Mouse (Mus musculus) cerebellum, adult 9-10 months (tissue): ENCODE data around the gene Rpl34.
A peak's percentile ranks its signal among the peaks of the same experiment; 100 is the strongest.

Experiments
- DNase-seq: peaks from one replicate; pipeline ENCODE4 v3.0.0; 2022

Gene Rpl34

DNA sequence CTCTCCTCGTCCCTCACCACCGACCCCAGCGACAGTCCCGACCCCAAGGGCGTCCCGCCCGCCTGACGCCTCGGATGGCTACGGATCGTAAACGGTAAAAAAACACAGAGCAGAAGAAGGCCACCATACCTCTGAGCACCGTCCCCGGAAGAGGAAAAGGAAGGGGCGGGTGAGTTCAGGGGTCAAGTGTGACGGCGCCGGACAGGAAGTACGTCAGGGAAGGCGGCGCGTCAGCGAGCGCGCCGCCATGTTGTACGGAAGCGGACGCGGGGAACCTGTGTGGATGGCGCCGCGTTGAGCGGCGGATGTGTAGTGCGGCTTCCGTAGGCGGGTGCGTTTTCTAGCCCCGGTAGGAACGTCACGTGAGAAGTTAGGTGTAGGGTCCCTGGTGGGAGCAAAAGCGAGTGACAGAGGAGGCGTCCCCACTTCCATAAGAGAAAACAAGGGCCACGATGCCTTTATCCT lies at the start of gene Rpl34:
Gene Rpl34, minus strand, starts transcription at position 210 of the 465 bp plus-strand sequence.
- DNase-seq, result peak; percentile 94

DNA sequence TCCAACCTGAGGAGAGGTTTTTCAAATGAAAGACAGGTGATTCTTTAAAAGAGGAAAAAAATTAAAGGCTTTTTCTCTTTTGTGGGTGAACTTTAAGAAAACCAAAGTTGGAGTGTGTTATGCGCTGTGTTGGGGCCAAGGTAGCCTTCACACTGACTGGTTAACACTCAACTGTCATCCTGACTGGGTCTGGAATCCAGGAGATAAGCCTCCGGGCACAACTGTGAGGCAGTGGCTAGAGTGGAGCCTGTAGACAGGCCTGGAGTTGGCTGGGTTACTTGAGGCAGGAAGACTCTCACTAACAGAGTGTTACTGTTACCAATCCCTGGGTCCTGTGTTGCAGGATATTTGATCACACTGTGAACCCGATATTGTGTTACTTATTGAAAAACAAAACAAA lies 38.0 kb upstream of the Rpl34 start:
- no peak for DNase-seq

DNA sequence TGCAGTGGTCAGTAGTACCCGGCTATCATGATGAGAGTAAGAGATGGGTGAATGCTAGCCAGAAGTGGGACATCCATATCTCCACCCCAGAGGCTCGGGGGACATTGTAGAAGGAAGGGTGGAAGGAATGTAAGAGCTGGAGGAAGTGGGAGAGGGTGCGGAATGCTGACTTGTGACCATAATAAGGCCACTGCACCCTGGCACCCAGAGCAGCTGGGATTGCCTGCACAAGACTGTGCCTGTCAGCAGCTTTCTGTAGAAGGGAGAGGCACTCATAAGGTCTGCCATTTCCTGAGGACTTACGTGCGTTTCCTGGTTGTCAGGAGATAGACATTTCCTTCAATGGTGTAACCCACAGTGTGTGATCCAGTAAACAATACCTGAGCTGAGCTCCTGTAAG lies 33.9 kb upstream of the Rpl34 start:
- DNase-seq, result no peak

DNA sequence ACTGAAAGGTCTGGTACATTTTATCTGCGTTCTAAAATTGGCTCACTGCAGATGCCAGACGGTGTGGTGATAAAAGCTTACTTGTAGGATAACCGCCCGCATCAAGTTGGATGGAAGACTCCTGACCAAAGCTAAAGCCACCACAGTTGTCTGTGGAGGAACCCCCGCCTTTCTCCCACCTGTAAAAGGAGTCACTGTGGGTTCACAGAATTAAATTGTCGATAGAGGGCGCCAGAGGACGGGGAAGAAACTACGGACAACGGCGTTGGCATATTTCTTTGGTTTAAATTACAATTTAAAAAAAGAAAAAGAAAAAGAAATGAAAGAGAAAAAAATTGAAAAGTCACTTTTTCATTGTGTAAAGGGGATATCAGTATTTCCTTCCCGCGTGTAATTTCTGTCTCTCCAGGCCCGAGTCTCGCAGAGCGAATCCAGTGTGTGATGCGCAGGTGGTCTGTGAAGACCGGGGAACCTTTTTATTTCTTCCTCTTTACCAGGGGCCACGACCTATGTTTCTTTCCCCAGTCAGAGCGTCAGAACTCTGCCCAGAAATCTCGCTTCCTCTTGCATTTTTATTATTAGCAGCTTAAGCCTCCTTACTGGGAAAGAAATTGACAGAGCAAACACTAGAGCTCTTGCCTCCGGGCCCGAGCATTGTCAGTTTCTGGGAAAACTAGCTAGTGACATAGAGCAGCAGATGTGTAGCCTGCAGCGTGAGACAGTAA lies 30.7 kb upstream of the Rpl34 start:
- peak; percentile 28 for DNase-seq

DNA sequence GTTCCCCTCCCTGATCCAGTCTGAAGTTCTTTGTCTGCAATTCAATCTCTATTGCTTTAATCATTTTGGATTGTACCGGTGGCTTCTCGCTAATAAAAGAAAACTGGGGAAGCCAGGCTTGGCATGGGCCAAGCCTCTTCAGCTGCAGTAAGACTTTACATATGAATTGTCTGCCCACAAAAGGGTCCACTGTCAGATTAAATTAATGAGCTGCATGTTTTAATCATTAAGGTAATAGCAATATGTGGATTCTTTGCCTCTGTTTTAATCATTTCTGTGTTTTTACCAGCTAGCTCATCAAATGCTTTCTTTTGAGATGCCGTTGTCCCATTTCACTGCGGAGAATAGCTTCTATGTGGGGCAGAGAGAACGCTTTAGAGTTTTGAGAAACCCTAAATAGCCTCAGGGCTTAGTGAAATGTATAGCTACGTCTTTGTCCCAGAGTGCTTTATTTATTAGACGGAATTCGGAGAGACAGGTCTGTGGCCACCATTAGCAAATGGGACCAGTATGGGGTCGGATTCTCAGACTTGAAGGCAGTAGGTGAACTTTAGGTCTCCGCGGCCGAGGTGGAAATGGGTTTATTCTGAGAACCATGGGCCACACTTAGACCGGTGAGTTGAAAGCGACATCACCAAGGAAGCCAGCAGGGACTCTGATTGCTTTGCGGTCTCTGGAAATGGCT lies 28.1 kb upstream of the Rpl34 start:
- DNase-seq, result no peak

DNA sequence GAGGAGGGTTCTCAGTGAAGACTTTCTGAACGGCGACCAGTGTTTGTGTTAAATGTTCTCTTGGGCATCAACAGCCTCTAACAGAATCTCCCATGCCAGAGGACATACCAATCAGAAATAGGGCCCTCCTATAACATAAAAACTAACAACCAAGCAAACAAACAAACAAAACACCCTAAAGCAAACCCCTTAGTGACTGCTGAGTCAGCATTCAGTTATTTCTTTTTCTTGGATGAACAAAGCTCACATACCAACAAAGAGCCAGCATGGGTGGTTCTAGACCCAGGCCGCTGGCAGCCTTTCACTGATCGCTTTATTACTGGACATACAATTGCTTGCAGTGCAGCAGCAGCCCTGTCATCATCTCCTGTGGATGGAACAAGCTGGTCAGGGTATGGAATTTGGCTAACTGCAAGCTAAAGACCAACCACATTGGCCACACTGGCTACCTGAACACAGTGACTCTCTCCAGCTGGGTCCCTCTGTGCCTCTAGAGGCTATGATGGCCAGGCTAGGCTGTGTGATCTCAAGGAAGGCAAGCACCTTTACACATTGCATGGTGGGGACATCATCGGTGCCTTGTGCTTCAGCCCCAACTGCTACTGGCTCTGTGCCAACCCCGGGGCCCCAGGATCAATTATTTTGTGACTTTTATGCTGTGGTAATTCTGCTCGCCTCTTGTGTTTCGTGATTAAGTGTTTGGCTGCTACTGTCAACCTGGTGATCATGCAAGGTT lies 27.1 kb upstream of the Rpl34 start:
- DNase-seq, result no peak

DNA sequence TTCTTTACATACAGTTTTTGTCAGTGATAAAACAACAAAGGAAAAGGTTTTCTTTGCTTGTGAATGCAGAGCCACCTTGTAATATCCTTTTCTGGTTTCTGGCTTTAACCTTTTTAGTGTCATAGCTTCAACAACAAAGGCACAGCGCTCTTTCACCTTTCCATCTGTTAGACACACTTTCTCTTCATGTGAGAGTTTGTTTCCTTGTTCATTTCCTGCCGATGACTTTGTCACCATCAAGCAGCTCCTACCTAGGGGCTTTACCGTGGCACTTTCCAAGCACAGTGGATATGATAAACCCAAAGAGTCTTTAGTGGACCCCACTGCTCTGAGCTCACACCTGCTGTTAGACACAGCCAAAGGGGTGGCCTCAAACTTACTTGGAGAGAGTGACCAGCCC lies 19.0 kb upstream of the Rpl34 start:
- no peak for DNase-seq

DNA sequence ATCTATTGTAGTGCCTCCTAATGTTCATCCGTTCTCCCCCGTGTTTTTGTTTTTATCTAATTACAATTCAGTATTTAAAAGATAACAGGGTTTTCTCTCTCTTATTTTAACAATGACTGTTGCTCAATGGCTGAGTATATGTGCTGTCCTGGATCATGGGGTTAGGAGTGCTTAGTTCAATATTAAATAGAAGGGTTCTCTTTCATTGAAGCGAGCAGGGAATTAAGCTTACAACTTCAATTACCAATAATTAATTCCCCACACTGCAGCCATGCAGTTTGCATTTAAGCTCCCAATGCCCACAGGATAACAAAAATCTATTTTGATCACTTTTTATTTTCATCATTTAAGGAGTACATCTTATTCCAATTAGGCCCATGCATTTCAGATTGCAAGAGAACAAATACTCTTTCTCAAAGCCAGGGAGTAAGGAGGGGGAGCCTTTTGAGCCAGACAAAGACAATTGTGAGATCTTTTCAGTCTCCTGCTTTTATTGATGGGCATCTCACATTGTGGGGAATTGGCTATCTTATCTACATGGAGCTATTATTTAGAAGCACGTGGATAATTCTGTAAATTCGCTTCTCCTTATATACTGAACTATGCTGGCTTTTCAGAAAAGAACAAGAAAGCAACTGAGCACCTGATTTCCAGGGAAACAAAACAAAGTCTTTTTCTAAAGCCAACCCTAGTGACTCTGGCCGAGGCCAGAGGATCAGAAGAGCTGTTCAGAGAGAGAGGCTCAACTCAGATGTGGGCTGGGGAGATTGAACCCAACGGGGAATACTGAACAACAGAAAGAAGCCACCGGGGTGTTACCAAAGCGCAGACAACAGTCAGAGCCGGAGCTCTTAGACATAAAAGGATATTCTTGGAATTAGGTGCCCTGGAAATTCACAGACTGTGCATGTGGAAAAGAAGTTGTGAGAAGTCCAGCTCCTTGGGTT lies 16.7 kb upstream of the Rpl34 start:
- DNase-seq, result no peak

DNA sequence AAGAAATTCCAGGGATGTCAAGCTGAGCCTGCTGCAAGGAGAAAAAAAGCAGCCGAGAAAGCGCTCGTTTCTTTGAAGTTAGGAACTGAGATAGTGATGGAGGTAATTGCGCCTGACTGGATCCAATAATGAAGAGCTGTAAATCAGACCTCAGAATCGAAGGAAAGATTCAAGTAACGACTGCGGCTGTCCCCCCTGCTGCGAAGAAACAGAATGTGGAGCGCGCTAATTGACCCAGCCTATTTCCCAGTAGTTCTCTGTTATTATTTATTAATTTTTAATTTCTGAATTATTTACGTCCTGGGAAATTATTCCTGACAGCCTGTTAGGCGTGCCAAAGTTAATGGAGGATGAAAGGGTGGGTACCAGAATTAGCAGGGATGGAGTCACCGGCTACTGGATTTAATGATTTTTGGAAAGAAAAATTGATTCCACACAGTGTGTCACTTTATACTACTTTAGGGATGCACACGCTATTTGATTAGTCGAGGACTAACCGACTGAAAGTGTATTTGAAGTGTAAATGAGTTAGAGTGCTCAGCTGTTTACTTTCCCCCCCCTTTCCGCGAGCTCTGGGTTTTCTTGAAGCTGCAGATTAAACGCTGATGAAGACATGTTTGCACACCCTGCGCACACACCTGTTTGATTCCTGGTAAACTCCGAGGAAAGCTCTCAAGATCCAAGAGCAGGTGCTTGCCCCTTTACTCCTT lies 7.6 kb upstream of the Rpl34 start:
- no peak for DNase-seq

DNA sequence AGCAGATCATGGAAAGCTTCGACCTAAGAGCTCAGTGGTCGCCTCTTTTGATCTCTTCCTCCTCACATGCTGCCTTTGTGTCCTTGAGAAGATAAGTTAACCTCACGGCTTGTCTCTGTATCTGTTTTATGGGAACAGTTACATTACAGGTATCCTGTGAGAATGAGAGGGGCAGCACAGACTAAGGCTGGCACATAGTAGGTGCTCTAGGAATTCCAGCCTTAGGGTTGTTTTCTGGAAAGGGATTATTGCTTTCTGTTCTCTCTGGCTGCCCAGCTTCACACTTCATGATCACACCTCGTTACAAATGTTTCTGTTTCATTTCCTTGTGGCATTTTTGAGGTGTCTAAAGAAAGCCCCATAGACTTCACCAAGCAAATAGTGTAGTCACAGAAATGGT lies 6.6 kb upstream of the Rpl34 start:
- no peak for DNase-seq

DNA sequence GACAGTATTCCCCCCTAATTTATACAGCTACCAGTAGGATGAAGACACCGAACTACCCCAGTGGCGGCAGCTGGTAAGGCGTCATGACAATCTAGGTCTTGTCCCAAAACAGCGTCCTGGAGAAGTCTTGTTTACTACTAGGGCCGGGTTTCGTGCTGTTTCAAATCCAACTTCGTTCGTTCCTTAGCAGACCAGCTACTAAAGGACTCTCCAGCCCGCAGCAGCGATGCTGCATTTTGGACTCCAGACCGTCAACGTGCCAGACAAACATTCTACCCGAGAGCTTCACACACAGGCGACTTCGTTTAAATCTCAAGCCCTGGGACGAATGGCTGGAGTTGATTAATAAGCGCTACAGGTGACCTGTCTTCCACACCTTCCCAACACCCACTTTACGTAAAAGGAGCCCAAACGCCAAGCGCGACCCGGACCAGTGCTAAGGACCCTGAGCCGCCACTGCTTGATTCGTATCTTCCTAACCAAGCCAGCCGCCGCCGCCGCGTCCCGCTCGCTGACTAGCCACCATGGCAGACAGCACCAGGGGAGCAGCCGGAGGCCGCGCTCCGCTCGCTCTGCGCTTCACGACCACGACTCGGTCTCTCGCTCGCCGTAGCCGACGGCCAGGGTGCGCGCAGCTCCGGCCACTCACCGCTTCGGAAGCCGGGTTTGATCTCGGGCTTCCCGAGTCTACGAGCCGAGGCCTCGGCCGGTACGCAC lies 568 bp downstream of the Rpl34 start:
- DNase-seq, result peak; percentile 41

DNA sequence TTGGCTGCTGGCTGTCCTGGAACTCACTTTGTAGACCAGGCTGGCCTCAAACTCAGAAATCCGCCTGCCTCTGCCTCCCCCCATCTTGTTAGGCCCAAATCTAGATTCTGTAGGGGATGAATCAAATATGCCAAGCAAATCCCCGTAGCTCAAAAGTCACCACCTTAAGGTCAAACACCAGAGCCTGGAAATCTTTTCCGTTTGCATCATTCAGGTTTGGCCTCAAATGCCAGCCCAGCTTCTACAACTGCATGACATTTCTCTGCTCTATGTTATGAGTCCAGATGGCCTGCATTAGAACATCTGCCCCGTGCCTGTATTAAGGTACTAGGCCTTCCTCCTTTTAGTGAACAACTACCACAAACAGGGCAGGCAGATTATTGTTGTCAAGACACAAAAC lies 2.5 kb downstream of the Rpl34 start:
- DNase-seq, result no peak

DNA sequence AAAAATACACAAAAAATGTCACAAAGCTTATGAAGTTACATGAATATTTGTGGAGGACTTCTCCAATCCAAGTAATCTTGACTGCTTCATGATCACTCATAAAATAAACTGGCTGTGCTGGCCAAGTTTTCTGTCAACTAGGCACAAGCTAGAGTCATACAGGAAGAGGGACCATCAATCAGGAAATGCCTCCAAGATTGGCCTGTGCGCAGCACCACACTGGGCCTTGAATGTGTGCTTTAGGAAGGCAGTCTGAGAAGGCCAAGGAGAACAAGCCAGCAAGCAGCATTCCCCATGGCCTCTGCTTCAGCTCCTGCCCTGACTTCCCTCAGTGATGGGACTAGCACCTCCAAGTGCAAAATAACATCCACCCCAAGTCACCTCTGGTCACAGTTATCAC lies 3.2 kb downstream of the Rpl34 start:
- no peak for DNase-seq

DNA sequence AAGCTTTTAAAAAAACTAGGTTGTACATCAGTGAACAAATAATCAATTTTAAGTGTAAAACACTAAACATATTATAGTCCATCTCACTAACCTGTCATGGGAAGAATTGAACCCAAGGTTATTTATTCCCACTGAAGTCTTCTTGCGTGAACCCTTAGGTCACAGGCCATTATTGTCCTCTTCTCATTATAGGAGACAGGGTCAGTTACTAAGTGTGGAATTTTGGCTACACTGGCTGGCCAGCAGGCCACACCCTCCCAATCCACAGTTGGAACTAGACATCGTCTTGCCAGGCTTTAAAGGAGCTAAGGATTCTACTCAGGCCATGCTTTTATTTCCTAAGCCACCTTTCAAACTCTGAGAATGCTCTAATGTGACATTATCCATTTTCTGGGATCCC lies 4.5 kb downstream of the Rpl34 start:
- no peak for DNase-seq

DNA sequence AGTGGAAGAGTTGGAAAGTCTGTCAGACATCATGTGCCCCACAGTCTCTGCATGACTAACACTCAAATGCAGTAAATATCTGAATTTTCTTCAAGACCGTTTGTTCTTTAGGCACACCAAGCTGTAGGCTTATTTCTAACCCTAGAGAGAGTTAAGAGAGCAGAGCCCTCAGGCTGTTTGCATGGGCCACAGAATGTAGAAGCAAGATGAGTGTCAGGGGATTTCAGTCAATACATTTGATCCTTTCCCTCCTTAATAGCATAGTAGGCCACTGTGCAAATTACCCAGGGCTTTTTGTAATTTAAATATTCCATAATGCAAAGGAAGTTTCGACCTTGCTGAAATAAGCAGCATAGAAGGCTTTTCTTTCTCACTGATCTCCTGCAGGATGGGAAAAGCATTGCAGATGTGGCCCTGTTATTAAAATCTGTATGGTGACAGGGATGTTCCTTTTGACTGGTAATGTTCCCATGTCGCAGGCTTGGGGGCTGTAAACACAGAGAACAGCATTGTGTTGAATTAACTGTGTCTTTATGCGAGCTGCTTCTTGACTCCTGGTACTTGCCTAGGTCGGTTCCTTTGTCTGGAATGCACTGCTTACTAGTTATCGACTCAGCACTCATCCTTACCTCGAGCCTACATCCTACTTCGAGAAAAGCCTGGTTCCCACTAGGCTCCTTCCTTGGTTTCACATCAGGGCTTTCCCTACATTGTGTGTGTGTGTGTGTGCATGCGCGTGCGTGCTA lies 7.3 kb downstream of the Rpl34 start:
- DNase-seq, result no peak

DNA sequence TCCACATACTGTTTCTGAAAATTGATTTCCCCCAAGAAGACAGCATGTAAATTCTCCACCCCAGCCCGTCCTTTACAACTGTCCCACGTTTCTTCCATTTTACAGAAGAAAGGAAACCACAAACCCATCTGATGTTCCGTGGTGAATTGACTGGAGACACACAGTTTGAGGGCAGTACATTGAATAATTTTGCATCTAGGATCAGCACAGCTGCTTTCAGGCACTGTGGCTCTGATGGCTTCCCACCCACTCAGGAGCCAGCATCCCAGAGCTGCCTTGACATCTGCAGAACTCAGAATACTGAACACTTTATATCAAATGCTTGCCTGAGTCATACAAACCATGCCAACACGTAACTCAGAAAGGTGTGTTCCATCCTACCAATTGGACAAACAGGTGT lies 10.0 kb downstream of the Rpl34 start:
- no peak for DNase-seq

DNA sequence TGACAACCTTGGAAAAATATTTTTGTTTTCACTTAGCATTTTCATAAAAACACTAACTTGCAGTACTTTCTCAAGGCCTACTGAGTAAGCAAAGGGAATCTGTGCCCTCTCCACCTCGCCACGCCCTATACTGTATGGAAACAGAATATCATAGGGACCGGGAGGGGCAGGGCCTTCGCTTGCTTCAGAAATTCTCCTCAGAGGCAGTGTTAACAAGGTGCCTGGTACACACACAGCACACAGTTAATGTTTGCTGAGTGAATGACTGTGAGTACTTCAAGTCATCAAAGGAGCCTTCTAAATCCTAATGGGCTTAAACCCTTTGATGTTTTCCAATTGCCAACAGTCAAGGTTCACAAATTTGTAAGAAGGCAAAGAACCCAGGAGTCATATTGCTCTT lies 11.3 kb downstream of the Rpl34 start:
- no peak for DNase-seq

DNA sequence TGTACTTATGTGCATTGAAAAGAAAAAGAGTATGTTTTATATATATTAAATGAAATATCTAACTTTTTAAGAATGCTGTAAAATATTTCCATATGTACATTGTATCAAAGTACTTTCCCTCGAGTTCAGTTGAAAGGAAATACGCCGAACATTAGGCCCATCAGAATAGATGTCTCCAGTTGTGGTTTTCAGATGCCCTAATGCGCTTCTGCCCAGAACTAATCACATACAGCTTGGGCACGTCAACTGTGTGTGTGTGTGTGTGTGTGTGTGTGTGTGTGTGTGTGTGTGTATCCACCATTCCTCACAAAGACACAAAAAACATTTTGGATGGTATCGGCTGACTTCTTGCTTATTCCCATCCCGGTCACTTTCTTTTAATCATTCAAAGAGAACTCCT lies 13.6 kb downstream of the Rpl34 start:
- no peak for DNase-seq

DNA sequence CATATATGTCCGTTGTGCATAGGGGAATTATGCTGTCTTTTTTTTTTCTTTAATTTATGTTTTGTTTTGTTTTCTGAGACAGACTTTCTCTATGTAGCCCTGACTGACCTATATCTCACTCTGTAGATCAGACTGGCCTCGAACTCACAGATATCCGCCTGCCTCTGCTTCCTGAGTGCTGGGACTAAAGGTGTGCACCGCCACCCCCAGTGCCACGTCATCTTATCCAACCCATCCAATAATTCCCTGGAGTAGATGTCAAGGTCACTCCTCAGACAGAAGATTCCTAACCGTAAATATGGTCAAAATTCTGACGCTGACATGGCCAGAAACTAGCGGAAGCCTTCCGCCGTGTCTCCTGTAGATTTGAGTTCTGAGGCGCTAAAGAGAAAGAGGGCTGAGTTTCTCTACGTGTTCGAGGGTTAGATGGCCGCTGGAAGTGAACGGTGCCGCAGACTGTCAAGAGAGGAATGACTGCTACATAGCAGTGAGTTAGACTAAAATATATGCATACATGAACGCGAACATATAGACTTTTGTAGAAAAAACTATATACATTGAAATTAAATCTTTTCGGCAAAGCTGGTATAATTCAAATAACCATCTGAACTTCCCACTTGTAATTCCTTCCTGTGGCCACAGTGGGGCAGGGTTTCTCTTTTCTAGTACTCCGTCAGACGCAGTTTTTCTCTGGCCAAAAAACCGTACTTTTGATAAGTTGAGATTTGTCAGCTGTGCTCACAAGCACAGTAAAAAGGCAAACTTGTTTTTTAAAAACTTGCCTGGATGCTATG lies 15.2 kb downstream of the Rpl34 start:
- peak; percentile 67 for DNase-seq

DNA sequence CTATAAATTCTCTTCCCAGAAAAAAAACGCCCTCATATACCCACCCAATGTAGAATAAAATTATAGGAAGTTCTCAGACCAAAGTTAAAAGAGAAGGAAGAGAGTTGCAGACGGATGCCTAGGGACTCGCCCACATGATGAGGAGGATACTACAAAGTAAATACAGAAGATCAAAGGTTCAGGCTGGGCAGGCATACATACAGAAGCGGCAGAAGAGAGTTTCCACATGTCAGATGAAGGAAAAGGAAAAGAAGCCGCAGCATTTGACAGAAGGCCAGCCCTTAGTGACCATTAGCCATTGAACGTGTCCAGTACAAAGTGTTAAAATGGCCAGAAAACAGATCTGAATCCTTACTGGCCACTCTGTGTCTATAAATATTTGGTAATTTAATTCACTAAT lies 17.3 kb downstream of the Rpl34 start:
- DNase-seq, result no peak
